Mouse (Mus musculus) yolk sac, embryonic 10.5 days (tissue): ENCODE measurements around the gene Neurl4.
"Not testable (repeated sequence)": the region's sequence is repeated elsewhere in the genome, so short reads cannot be mapped to it uniquely, and the experiment has no call there.

Source experiments
- DNase-seq: peaks from one replicate; pipeline ENCODE4 v3.0.0-alpha.2; 2017; ENCODE audit warnings: low spot score

The Neurl4 gene

DNA sequence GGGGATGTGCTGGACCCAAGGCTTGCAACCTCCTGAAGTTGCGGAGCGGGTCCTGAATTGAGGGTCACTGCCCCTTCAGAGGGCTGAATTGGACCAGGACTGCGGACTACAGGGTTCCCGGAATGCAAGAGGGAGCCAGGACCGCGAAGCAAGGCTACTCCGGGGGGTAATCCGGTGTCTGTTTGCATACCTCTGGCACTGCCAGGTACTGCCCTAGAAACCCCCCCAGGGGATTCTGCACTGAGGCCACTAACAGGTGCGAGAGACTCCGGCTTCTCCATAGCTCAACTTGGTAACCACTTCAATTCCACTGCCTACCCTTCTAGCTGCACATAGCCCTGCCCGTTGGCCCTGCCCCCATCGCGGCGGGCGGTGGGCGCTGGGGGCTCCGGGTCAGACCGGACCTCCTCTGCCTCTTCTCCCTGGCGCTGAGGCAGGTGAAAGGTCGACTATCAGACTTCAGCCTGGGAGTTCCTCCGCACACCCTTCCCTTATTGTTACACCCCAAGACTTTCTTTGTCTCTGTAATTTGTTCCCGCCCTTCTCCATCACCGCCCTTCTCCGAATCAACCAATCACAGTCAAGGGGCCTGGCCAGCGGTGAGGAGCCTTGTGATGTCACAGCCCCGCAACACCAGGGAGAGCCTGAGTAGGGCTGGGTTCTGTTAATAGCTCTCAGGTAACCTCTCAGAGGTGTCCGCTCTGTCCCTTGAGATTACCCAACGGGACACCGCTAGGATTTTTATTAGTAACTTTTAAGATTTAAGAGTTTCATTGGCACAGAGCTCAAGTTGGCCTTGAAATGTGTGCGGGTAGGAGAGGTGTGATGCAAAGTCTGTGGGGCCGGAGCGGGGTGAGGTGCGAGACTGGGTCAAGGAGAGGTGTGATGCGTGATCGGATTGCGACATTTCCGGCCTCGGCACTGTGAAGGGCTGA is at the start of gene Neurl4, which contains the start of gene 2810408A11Rik:
TSS of gene Neurl4 (plus strand) at position 602 of the 935 bp plus-strand sequence.
TSS of gene 2810408A11Rik (minus strand) at position 517 of the 935 bp plus-strand sequence.
- DNase-seq, result peak; percentile 96

DNA sequence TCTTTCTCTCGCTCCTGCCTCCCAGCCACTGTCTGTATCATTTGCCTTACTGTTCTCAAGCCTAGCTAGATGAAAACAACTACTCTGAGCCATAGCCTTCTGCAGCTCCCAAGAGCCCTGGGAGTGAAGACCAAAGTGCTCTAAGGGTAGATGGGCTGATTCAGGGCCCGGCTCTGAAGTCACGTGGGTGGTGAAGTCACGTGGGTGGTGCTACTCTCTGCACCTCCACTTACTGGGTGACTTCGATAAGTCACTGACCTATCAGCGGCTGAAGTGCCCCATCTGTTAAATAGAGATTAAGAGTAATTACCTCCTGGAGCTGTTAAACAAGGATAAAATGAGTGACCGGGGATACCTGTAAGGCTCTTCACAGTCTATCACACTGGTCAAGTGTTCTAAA is 46.9 kb upstream of the Neurl4 start:
- peak; percentile 68 for DNase-seq

DNA sequence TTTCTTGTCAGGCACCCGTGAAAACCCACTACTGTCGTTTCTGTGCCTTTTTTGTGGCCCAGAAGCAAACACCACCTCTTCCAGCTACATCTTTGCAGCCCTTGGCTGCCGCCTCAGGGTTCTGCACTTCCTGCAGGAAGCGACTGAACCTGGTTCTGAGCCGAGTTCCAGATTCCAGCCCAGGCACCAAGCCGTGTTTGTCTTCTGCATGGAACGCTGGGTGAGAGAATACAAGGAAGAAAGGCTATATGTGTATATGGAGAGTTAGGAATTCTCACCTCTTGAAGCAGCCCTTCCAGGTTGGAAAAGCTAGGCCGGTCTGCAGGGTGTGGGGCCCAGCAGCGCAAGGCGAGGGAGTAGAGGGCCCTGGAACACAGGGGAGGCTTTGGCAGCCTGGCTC is 46.2 kb upstream of the Neurl4 start:
- no peak for DNase-seq

DNA sequence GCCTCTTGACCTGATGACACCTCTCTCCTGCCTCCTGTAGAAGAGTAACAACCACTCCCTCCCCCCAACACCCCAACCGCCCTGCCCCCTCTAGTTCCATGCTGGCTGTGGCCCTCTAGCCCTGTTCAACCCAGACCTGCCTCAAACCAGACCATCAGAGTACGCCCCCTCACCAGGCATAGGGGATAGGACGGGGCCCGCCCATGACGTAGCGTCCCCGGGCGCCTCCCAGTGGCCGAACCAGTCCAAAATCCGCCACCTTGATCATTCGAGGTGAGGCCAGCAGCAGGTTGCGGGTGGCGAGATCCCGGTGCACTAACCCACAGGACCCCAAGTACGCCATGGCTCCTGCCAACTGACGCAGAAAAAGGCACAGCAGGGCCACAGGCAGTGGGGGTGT is 45.5 kb upstream of the Neurl4 start:
- no peak for DNase-seq

DNA sequence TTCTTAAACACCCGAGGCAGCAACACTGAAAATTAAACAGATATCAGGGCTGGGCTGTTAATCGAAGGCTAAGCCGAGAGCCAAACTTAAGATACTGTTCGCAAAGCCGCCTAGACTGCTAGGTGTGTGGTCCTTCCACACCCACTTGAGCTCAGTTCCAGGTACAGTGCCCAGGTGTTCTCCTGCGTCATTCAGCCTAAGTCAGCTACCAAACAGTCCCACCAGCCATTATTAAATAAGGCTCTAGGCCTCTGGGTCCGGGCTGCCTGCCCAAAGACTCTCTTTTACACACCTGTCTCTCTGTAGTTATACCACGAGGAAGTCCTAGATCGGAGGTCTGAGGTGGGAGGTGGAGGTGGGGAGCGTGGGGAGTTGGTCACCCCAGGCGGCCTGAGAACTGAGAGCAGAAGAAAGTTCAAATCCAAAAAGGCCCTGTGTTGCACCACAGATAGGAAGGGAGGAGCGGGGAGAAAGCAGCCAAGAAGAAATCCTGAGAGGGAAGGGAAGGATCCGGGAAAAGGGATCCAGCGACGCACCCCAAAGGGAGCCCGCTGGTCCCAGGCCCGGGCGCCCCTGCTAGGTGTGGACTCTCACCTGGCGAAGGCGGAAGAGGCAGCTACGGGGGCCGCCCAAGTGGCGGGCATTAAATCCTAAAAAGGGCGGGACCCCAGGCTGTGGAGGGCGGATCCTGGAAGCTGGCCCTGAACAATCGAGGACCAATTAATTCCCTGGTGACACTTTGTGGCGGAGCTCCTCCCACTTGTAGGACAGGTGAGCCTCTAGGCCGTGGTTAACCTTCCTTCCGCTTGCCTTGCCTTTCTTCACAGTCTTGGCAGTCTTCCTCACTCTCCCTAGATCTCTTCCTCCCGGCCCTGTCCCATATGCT is 42.5 kb upstream of the Neurl4 start, which contains the start of gene Tnk1:
TSS of gene Tnk1 (minus strand) at position 618 of the 886 bp plus-strand sequence.
- peak; percentile 75 for DNase-seq

DNA sequence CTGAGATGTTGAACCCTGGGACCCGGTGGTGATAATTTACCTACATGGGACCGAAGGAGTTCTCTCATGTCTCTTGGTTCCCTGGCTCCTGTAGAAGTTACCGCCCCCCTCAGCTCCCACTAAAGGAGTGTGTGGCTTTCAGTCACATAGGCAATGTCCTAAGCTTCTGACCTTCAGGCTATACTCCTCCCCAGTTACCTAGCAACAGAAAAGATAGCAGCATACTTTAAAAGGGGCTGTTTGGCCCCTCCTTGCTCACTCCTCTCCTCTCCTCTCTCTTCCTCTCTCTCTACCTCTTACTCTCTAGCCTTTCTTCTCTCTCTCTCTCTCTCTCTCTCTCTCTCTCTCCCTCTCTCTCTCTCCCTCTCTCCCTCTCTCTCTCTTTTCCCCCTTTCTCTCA is 37.1 kb upstream of the Neurl4 start:
- not testable (repeated sequence) for DNase-seq

DNA sequence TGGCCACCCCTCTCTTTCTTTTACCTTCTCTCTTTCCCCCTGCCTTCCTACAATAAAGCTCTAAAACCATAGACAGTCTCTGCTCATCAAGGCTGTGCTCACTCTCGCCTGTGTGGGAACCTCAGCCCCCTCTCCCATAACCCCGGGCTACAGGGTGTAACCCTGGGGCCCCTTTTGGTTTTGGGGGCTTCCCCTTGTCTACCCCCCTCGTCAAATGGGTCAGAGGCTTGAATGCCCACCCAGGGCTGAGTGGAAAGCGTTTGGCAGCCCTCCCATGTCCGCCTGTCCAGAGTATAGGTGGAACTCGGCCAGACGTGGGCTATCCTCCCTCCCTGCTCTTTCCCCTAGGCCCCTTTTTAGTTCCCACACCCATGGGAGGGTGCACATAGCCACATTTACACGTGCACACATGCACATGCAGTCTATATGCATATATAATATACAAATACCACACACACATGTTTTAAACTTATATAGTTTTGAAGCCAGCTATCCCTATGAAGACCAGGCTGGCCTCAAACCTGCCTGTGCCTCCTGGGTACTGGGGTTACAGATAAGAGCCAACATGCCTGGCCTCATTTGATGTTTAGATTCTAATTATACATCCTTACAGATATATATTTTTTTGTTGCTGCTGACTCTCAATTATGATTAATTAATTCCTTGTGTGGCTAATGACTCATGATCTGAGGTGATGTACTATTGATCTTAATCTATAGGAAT is 36.6 kb upstream of the Neurl4 start:
- no peak for DNase-seq

DNA sequence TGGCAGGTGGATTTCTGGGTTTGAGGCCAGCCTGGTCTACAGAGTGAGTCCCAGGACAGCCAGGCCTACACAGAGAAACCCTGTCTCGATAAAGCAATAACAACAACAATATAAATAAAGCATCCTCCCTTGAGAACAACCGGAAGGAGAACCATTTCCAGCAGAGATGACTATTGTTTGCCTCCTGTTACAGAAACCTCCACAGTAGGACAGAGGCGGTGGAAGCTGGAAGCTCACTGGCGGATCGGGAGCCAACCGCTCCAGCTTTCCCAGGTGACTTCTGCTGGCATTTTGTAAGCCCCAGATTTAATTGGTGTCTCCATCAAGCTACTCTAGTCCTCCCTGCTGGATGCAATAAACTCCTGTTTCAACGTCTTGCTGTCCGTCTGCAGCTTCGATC is 35.3 kb upstream of the Neurl4 start:
- DNase-seq, result no peak

DNA sequence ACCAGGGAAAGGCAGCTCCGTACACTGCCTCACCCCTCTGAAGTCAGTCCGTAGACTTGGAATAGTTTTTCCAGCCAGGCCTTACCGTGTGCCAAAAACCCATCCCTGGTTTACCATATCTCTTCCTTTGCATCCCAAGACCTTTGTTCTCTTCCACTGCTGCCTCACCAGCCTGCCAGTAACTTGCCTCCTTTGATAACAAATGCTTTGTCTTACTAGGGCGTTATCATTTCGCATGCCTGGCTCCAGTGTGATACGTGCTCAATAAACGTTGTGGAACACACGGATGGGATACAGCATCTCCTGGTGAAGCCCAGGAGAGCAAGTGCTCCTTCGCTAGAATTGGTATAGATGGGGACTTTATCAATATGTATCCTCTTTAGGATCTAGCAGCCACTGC is 33.5 kb upstream of the Neurl4 start:
- DNase-seq, result no peak

DNA sequence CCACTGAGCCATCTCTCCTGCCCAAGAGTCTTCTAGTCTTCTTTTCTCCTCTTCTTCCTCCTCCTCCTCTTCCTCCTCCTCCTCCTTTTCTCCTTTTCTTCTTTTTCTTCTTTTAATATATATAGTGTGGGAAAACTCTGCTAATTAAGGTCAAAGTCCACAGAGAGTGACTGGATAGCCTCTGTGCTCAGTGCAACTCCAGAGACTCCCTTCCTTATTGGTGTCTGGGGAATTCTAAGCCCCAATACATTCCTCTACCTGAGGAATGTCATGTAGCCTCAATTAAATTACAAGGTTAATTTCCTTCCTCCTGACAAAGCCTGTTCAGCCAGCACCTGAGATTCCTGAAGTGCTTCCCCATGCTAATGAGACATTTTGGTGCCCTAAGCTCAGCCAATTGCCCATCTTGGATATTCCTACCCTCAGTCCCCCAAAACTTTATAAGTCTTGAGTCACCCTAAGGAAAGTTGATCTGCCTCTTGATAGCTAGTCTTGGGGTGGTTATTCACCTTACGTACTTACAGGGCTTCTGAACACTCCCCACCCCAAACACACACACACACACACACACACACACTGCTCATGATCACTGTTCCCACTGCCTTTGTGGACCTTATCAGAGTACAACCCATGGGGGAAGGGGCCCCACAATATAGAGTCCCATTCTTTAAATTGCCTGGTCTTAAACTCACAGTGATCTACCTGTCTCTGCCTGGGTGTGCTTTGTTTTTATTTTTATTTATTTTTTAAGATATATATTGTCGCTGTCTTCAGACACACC is 30.4 kb upstream of the Neurl4 start:
- DNase-seq, result no peak

DNA sequence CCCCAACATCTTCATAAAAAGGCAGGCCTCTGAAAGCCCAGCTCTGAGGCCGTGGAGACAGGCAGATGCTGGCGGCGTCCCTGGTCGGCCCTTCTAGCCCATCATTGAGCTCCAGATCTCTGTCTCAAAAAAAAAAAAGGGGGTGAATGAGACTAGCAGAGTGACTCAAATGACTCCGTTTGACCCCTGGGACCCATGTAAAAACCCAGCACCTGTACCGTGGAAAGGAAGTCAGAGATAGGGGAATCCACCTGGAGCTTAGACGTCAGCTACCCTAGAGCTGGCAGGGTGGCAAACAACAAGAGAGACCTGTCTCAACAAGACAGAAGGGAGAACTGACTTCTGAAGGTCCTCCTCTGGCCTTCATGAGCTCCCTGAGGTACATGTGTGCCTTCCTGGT is 29.1 kb upstream of the Neurl4 start:
- DNase-seq, result no peak

DNA sequence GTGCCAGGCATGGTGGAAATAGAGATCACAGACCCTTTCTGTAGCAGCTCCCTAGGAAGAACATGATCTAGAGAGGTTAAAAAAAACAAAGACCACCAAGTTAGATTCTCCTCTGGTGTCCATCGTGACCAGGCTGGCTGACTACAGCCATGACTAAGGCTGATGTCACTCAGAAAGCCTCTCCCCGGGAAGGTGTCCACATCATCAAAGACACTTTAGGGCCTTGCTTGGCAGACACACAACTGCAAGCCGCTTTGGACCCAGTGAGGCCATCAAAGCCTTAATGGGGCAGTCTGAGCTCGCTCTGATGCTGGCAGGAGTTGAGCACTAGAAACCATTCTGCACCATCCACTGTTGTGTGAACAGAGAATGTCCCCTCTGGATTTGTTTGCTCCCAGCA is 28.4 kb upstream of the Neurl4 start:
- DNase-seq, result no peak

DNA sequence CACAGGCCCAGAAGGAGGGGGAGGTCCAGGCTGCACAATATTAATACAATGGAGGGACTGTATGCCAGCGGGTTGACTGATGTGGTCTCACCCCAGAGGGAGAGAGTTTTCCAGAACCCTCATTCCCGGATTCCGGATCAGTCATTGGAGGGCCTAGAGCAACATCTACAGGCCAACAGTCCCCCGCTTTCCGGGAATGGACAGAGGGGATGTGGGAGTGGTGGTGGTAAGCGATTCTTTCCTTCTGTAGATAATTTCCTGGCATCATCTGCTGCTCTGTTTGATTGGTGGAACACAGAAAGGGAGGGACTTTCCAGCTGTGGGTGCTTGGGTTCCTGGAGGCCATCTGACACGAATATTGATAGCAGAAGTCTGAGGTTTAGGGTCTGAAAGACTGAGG is 24.7 kb upstream of the Neurl4 start:
- no peak for DNase-seq

DNA sequence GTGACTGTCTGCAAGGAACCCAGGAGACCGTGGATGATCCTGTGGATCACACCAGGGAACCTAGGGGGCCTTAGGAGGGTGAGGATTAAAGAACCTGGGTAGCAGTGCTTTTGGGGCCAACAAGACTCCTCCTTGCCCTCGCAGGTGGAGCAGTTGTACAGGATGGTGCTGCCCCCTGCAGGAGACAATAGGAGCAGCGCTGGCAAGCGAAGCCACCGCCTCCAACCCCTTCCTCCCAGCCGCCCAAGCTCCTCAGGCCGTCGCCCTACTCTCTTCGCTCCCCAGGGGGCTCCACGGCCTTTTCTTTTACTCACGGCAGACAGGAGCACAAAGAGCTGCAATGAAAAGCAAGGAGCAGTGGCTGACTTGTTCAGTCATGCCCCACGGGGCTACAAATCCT is 24.0 kb upstream of the Neurl4 start:
- DNase-seq, result peak; percentile 82

DNA sequence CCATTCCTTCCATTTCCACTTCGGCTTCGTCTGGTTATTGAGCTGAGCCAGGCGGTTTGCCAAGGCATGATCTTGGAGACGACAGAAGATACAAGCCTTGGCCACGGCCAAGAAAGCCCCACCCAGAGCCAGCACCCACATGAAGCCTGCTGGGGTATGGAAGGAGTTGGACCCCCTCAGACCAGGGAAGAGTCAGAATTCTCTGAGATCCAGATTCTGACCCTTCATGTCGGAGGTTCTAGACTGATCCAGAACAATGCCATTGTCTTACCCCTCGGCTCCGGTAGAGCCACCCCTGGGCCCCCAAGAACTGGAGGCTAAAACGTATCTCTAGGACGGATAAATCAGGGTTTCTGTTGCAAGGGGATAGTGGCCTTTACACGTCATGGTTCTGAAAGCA is 23.0 kb upstream of the Neurl4 start, which contains the start of gene Tmem95:
TSS of gene Tmem95 (minus strand) at position 141 of the 400 bp plus-strand sequence.
- no peak for DNase-seq

DNA sequence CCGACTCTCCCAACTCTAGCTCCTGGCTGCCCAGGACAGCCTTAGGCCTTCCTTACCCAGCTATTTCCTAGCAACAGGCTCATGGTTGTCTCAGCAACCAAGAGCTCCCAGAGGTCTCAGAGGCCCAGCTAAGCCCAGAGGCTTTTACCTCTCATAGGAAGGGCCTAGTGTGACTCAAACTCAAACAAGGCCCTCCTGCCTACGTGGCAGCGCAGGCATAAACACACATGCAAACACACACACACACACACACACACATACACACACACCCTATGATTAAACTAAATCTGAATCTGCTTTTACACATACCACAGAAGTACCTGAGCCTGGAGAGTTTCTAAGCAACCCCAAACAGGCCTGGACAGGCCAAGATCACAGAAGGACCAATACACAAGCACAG is 22.5 kb upstream of the Neurl4 start:
- DNase-seq, result no peak

DNA sequence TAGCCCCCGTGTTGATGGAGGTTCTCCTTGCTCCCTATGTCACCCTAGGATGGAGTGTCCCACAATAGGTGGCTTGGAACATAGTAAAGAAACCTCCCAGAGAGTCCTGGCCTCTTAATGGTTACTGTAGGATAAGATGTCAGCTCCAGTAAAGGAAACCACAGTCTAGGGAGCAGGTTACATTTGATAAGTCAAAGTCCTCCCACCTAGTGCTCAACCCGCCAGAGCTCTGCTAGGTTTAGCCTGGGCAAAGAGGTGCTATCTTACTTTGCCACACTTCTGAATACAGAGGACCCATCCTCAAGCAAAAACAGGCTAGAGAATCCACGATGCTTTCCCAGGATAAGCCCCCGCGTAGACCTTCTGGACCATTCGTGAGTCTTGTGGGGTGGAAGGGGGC is 21.9 kb upstream of the Neurl4 start:
- no peak for DNase-seq

DNA sequence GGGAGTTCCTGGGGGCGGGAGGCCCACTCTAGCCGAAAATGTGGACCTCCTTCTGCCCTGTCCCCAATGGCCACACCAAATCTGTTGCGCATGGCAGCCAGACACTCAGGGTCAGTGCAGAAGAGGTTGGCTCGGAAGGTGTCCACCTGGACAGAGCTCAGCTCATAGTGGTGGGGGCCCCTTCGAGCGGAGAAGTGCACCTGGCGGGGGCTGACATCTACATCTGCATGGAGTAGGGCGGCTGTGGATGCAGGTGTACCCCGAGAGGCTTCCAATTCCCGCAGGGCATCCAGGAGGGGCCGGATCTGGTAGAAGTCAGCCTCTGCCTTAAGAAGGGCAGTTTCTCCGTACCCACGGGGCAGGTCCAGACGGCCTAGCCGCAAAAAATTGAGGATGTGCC is 21.2 kb upstream of the Neurl4 start:
- DNase-seq, result no peak

DNA sequence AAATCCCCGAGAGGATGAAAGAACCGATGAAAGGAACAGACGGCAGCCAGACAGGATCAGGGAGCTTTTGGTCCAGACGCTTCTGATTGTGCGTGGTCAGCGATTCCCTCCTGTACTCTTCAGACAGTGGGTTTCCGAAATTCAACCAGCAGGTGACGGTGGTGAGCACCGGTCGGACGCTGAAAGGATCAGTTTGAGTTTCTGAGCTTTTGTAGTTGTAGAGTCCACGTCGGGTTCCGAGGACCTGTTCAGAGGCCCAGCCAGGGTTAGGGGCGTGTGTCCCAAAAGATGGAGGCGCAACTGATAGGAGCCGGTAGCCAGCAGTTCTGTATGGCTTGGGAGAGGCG is 20.4 kb upstream of the Neurl4 start:
- DNase-seq, result peak; percentile 84

DNA sequence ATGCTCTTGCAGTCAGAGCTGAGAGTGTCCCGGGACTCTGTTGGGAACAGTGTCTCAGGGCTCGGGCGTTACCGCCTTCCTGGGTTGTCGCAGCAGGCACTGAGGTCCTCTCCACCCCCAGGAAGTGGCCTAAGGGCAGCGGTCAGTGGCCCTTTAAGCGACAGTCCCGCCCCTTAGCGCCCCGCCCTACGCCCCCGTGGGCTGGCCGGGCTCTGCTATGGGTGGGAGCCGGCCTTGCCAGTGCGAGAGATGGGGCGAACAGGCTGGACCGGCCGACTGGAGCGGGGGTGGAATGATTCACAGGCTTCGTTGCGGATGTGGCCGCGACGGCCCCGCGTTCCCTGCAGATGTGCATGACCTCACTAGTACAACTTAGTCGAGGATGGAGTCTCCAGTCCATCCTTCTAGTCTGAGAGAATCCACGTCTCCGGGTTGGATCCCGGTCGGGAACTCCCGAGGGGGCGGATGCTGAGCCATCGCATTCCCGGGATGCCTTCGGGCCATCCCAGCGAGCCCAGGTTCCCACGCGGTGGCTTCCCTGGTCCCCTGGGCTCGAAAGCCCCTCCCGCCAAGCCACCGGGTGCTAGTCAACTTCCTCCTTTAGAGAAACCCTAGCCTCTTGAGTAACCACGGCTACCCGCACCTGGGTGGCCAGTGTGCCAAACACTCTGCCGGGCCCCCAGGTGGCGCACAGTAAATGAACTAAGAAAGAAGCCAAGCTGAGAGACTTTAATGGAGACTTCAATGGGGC is 19.8 kb upstream of the Neurl4 start, which contains the start of gene Kctd11:
TSS of gene Kctd11 (minus strand) at position 554 of the 751 bp plus-strand sequence.
- DNase-seq, result peak; percentile 95
